Mouse (Mus musculus) embryonic facial prominence, embryonic 11.5 days (tissue): Measurements from ENCODE around the gene Noc2l. TPM values are rescaled to one million over a fixed set of nuclear protein-coding genes. Genes with fewer than 3 reads are reported as not detected.

Source experiments
- ATAC-seq: fragments of 200-750 bp; cut with Nextera tagmentation; replicated peaks from 2 replicates; pipeline ENCODE4 v1.8.0; 2017; ENCODE audit warnings: low read depth; ENCODE audit not compliant: insufficient number of reproducible peaks, low FRiP score, low TSS enrichment
- DNase-seq: peaks from one replicate; pipeline ENCODE4 v3.0.0-alpha.2; 2015; ENCODE audit warnings: low spot score
- H3K27ac ChIP-seq: fragments of 300-500 bp; sonication (generic); replicated peaks from 2 replicates; pipeline ENCODE4 v1.5.1; 2014; ENCODE audit warnings: mild to moderate bottlenecking, low read depth, low read length, control low read depth
- H3K27me3 ChIP-seq: fragments of 300-500 bp; sonication (generic); 2 replicates; pipeline ENCODE4 v1.6.1; 2014; ENCODE audit warnings: mild to moderate bottlenecking, low read length, moderate library complexity, mixed read lengths; ENCODE audit not compliant: control insufficient read depth, insufficient read depth
- H3K36me3 ChIP-seq: fragments of 300-500 bp; sonication (generic); replicated peaks from 2 replicates; pipeline ENCODE4 v1.6.1; 2014; ENCODE audit warnings: low read depth, mild to moderate bottlenecking, low read length, moderate library complexity, mixed read lengths; ENCODE audit not compliant: control insufficient read depth, insufficient read depth
- H3K4me1 ChIP-seq: fragments of 300-500 bp; sonication (generic); 2 replicates; pipeline ENCODE4 v1.6.1; 2014; ENCODE audit warnings: low read length, mixed read lengths; ENCODE audit not compliant: control insufficient read depth, insufficient read depth
- H3K4me2 ChIP-seq: fragments of 300-500 bp; sonication (generic); 2 replicates; pipeline ENCODE4 v1.6.1; 2014; ENCODE audit warnings: low read depth, mild to moderate bottlenecking, control low read depth, low read length, moderate library complexity
- H3K4me3 ChIP-seq: fragments of 300-500 bp; sonication (generic); 2 replicates; pipeline ENCODE4 v1.5.1; 2014; ENCODE audit warnings: low read depth, low read length, control low read depth
- H3K9ac ChIP-seq: fragments of 300-500 bp; sonication (generic); replicated peaks from 2 replicates; pipeline ENCODE4 v1.6.1; 2014; ENCODE audit warnings: mild to moderate bottlenecking, control low read depth, low read length
- H3K9me3 ChIP-seq: fragments of 300-500 bp; sonication (generic); replicated peaks from 2 replicates; pipeline ENCODE4 v1.6.1; 2016; ENCODE audit warnings: mild to moderate bottlenecking, low read length, inconsistent platforms, mixed read lengths; ENCODE audit not compliant: control insufficient read depth
- WGBS: fragments of 180-500 bp; shearing (Covaris S2); extraction: QIAGEN DNeasy Blood & Tissue Kit; methylation state at CpG from one replicate; pipeline ENCODE4 v1.1.7; 2014; 5-methylcytosine and 5-hydroxymethylcytosine counted together
- polyA plus RNA-seq: library from polyadenylated mRNA; unstranded; fragments of >200 nt; fragmentation: Nextera tagmentation; extraction: Ambion mirVana; gene quantifications from 2 replicates; pipeline ENCODE4 v1.2.1, GENCODE M21; 2014

Noc2l gene
- polyA plus RNA-seq, result 76.9 and 80.6 TPM in 2 replicates

DNA sequence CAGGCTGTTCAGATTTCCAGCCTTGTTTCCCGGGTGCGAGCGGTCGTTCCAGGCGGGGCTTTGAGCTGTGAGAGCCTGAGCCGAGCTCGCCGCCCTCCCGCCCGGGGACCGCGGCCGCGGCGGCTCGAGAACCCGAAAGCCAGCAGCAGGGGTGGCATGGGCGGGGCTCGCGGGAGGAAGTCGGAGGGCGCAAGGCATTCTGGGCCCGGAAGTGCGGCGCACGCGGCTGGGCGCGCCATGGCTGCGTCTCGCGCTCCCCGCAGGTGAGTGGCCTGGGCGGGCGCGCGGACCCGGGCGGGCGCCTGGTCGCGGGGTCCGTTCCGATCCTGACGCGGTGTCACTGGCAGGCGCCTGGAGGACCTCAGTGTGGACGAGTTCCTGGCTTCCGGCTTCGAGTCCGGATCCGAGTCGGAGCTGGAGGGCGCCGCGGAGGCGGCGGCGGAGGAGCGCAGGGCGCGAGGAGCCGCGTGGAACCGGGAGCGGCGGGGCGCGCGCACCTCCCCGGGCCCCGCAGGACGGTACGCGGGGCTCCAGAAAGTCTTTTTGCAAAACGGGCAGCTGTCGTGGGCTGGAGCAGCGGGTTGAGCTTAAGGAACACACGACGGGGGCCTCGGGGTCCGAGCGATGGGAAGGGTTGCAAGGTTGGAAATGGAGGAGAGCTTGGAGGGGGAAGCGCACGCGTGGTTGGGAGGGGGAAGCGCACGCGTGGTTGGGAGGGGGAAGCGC lies at the start of gene Noc2l:
Gene Noc2l (plus strand): TSS at position 203 of the 726 bp plus-strand sequence.
- no peaks in the 10 kb centered on the region for H3K27me3 ChIP-seq
- DNase-seq, result peak; percentile 95
- H3K4me1 ChIP-seq, result no peaks in the 10 kb centered on the region; the same call in 1 of the 2 replicates
- H3K4me3 ChIP-seq, result peak within 1 kb of the TSS; percentile 92
- peak; percentile 84 for ATAC-seq
- H3K9ac ChIP-seq, result peak within 1 kb of the TSS; percentile 82
- WGBS, result under 1% methylated on average over 86 of the region's 90 CpGs
- H3K9me3 ChIP-seq, result no peaks in the 10 kb centered on the region
- H3K36me3 ChIP-seq, result peaks cover 20% of the 10 kb centered on the region
- peak within 1 kb of the TSS; percentile 94 for H3K27ac ChIP-seq
- H3K4me2 ChIP-seq, result peak within 1 kb of the TSS; percentile 89

DNA sequence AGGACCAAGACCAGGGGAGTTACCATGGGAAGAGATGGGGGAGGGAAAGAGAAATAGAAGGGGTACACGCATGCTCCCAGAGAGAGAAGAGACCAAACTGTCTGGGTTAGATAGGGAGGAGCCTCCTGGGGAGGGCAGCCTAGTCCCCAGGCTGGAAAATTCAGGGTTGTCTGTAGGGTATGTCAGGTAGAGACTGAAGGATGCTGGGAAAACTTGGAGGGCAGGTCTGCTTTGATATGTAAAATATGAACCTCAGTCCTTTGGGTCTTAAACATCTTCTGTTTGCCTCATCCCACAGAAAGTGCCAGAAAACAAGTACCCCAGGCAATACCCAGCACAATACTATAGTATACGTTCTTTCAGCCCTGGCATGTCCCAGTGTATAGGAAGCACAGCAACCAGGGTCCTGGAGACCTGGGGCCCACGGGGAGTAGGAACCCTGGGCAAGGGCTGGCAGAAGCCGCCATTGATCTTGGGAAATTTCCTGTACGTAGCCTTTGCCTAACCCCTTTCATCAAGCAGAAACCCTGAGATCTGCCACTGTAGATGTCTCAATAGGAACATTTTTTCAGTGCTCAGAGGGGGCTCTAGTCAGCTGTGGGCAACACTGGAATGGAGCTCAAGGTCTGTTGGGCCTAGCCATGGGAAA lies 47.5 kb upstream of the Noc2l start:
- H3K27me3 ChIP-seq, result no peaks in the 10 kb centered on the region
- no peak overlapping the region for H3K4me3 ChIP-seq
- H3K9me3 ChIP-seq, result no peaks in the 10 kb centered on the region
- no peaks in the 10 kb centered on the region; the same call in 1 of the 2 replicates for H3K36me3 ChIP-seq
- WGBS, result 46% methylated on average over 5 of the region's 5 CpGs
- peak overlapping the region; percentile 52; the same call in 1 of the 2 replicates for H3K27ac ChIP-seq
- H3K4me1 ChIP-seq, result peaks cover 23% of the 10 kb centered on the region
- H3K9ac ChIP-seq, result no peak overlapping the region
- ATAC-seq, result no peak
- no peak overlapping the region for H3K4me2 ChIP-seq
- DNase-seq, result no peak

DNA sequence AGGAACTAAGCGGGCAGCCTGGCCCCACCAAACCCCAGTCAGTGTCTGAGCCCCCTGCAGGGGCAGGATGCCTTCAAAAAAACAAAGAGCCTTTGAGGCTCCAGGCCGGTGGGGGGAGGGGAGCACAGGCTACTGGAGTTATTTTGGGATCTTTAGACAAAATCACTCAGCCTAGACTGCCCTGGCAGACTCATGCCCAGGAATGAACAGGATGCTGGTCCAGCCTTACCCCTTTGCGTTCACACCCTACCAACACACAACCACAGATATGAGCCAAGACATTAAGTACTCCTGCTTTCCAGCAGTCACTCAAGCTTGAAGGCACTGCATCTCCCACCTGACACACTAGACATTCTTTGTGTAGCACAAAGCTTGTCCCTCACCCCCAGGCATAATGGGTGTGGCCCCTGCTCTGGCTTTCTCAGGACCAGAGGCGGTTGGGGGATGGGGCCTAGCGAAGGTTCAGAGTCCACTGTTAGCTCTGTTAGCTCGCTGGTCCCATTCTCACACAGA lies 46.9 kb upstream of the Noc2l start:
- 0 out of 2 replicates have a peak, but pooled peaks have one; percentile 15 for ATAC-seq
- peaks cover 24% of the 10 kb centered on the region for H3K4me1 ChIP-seq
- H3K36me3 ChIP-seq, result no peaks in the 10 kb centered on the region; the same call in 1 of the 2 replicates
- no peak overlapping the region for H3K4me2 ChIP-seq
- peak overlapping the region; percentile 52; the same call in 1 of the 2 replicates for H3K27ac ChIP-seq
- no peak overlapping the region for H3K4me3 ChIP-seq
- 7% methylated on average over 6 of the region's 6 CpGs for WGBS
- DNase-seq, result peak; percentile 70
- H3K27me3 ChIP-seq, result no peaks in the 10 kb centered on the region
- H3K9me3 ChIP-seq, result no peaks in the 10 kb centered on the region
- 0 out of 2 replicates have a peak overlapping the region, but pooled peaks have one; percentile 34 for H3K9ac ChIP-seq

DNA sequence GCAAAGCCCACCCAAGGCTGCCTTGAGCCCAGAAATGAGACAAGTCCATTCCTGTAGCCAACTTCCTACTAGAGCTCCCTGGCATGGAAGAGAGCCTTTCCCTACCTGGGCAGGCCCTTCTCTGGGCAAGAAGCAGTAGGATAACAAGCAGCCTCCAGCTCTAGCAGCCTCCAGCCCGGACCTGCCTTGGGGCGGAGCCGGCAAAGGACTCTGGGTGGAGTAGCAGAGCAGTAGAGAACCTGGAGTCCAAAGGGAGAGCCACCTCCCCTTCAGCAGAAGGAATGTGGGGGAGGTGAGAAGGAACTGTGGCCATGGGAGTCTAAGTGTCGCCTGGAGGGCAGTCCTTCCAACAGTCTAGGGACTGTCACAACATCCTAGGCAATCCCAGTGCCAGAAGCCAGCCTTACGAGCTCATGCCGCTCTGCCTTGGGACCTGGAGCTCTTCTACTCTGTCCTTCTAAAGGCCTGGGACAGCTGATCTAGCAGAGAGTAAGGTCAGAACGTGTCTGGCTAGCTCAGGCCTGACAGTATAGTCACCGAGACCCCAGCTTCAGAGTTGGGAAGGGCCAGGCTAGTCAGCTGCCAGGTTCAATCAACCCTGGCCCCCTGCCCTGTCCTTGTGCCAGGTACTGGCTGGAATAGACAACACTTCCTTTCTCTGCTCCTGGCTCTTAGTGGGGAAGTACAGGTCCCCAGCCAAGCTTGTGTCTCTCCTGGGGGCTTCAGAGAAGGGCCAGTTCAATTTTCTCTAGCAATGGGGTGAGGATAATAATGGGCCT lies 43.2 kb upstream of the Noc2l start:
- no peak for ATAC-seq
- no peak overlapping the region for H3K4me2 ChIP-seq
- WGBS, result 45% methylated on average over 8 of the region's 8 CpGs

DNA sequence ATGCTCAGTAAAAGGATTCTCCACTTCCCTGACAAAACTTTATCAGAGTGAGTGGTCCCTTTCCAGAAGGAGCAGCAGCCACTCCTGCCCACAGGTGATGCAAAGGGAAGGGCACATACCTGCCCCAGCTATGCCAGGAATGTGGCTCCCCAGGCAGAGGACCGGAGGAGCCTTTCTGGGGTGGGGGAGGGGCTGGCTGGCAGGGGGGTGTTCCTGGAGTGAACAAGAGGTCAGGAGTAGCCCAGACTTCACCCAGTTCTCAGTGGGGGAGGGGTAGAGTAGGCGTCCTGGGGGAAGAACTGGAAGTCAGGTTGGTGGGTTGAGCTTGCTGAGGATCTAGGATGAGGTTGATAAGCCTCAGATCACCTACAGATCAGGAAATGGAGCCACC lies 42.6 kb upstream of the Noc2l start:
- Histone ChIP-seq H3K27ac (no peak overlapping the region), H3K9ac (no peak overlapping the region)

More for the DNA sequence above, 43.2 kb upstream of the Noc2l start:
- no peak overlapping the region for H3K27ac ChIP-seq
- DNase-seq, result no peak
- H3K36me3 ChIP-seq, result no peaks in the 10 kb centered on the region; the same call in 1 of the 2 replicates
- peaks cover 16% of the 10 kb centered on the region for H3K4me1 ChIP-seq
- no peaks in the 10 kb centered on the region for H3K27me3 ChIP-seq
- no peak overlapping the region for H3K4me3 ChIP-seq
- H3K9me3 ChIP-seq, result no peaks in the 10 kb centered on the region
- H3K9ac ChIP-seq, result no peak overlapping the region

DNA sequence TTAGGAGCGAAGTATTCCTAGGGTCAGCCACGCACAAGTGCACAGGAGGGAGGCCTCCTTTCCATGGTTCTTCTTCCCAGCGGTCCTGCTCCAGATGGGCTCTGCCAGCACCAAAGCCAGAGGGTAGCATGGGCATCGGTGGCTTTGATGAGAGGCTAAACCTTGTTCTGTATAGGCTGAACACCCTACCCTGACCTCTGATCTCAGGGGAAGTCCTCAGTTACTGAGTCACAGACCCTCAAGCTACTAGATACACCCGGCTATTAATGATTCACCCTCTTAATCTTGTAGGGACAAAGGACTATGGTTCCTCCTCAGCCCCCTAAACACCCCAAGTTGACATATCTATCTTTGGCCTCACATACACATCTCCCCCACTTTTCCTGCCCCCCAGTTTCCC lies 41.9 kb upstream of the Noc2l start:
- Histone ChIP-seq H3K4me1 (peaks cover 10% of the 10 kb centered on the region), H3K36me3 (no peaks in the 10 kb centered on the region; the same call in 1 of the 2 replicates), H3K4me3 (no peak overlapping the region), H3K27me3 (no peaks in the 10 kb centered on the region), H3K9me3 (no peaks in the 10 kb centered on the region), H3K9ac (no peak overlapping the region), H3K4me2 (no peak overlapping the region), H3K27ac (no peak overlapping the region)
- 63% methylated on average over 5 of the region's 5 CpGs for WGBS
- DNase-seq (no peak), ATAC-seq (no peak)

More for the DNA sequence above, 42.6 kb upstream of the Noc2l start:
- Histone ChIP-seq H3K36me3 (no peaks in the 10 kb centered on the region; the same call in 1 of the 2 replicates), H3K9me3 (no peaks in the 10 kb centered on the region), H3K4me1 (peaks cover 14% of the 10 kb centered on the region), H3K4me3 (no peak overlapping the region), H3K27me3 (no peaks in the 10 kb centered on the region), H3K4me2 (no peak overlapping the region)
- 13% methylated on average over 2 of the region's 2 CpGs for WGBS
- DNase-seq, result peak; percentile 20
- no peak for ATAC-seq

DNA sequence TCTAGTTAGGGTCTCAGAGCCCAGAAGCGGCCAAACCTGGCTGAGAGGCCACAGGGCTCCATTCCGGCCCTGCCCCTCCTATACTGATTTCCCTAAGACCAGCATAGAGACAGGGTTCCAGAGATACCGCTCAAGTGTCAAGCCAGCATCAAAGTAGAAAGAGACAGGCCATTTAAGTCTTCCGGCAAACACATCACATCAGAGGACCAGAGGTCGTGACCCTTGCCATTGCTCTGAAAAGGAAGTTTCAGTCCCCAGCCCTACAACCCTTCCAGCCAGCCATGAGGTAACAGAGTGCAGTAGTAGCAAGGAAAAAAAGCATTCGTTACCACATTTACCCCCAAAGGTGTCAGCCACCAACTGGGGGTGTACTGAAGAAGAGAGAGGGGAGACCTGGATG lies 41.5 kb upstream of the Noc2l start:
- Histone ChIP-seq H3K4me3 (no peak overlapping the region), H3K4me1 (peaks cover 6% of the 10 kb centered on the region), H3K4me2 (no peak overlapping the region), H3K27me3 (no peaks in the 10 kb centered on the region), H3K9ac (no peak overlapping the region), H3K36me3 (no peaks in the 10 kb centered on the region; the same call in 1 of the 2 replicates), H3K9me3 (no peaks in the 10 kb centered on the region), H3K27ac (no peak overlapping the region)
- DNase-seq (no peak), ATAC-seq (no peak)
- WGBS, result 23% methylated on average over 6 of the region's 6 CpGs
